Mouse (Mus musculus) adrenal gland, adult 10 weeks (tissue): Measurements from ENCODE around the gene Dgcr8. TPM values are rescaled to one million over a fixed set of nuclear protein-coding genes. Genes with fewer than 3 reads are reported as not detected.

ENCODE experiments used
- polyA plus RNA-seq: library from polyadenylated mRNA; stranded (reverse); fragments of 350-450 nt; fragmentation: Illumina TruSeq; extraction: RNeasy Lipid Tissue Mini Kit (QIAGEN cat#74804); gene quantifications from one replicate; pipeline ENCODE4 v1.2.3, GENCODE M21; 2014; ENCODE audit warnings: low read depth, low replicate concordance

Gene Dgcr8
- polyA plus RNA-seq: 27.5 TPM

DNA sequence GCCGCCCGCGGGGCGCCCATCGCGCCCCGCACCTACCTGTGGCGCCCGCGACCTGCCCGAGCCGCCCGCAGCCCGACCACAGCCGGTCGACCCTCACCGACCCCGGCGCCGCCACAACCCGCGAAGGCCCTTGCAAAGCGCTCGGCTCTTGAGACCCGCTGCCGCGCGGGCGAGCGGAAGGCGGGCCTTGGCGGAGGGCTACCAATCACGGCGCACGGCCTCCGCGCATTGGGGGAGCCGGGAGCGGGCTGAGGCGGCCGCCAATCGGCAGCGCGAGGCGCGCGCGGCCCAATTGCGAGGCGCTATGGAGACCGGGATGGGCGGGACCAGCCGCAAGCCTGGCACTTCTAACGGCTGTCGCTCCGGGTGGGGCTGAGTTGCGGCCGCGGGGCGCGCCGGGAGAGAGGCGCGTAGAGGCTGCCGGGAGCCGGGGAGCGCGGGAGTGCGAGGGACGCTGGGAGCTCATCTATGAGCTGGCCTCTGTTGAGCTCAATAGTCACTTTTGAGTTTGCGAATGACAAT lies at the start of gene Dgcr8:
Dgcr8 (minus strand) TSS at position 180 of the 522 bp plus-strand sequence.

DNA sequence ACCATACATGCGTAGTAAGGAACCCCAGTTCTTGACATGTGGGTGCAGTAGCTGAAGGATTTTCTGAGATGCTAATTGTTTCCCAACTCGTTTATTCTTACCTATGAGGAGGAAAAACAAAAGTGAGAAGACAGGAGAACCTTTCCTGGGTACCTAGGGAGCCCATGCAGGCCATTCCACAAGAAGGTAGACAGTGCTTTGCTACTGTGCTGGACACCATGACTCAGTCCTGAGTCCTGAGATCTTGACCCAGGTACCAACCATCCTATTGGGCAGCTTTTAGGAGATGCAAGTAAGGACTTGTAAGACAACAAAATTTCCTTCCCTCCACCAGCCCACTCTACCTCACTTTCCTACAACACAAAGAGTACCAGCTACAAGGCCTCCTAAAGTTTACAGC lies 30.8 kb downstream of the Dgcr8 start, which contains the start of gene Gm49776:
Gm49776 (minus strand) TSS at position 101 of the 400 bp plus-strand sequence.

GRCm38 (mm10) chr16:18248433-18249363 lies 40.3 kb downstream of the Dgcr8 start, which contains the start of the genes Trmt2a and Ranbp1:
Trmt2a (plus strand) TSS chr16:18248679.
Ranbp1 (minus strand) TSS chr16:18248732.

GRCm38 (mm10) chr16:18234671-18235388 lies 54.2 kb downstream of the Dgcr8 start, which contains the start of gene Zdhhc8:
Zdhhc8 (minus strand) TSS chr16:18235136.

DNA sequence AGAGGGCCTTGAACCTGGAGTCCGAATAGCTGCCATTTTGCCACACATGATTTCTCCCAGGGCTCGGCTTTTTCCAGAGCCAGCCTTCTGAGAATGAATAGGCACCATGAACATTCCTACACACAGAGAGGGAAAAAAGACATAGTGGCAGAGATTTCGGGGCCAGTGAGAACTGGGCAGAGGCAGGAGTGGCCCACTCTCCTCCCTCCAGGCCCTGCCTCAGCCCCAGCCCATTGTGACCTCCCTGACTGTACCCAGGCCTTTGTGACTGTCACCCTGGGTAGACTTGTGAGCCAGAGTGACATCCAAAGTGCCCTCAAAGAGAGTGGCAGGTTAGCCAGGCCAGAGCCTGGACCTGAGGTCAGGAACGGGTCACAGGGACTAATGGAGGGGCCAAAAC lies 71.5 kb downstream of the Dgcr8 start, which contains the start of gene Ccdc188:
Ccdc188 (plus strand) TSS at position 301 of the 400 bp plus-strand sequence.

Other genes with a start within 250 kb of the Dgcr8 start
- gene Dgcr6, start 236.4 kb downstream of the Dgcr8 start, polyA plus RNA-seq: 6.9 TPM
- gene Prodh, start 199.0 kb downstream of the Dgcr8 start, polyA plus RNA-seq: 0.76 TPM
- not detected for gene Rtn4r, start 161.6 kb downstream of the Dgcr8 start, polyA plus RNA-seq
- not detected for gene Ccdc188, start 71.4 kb downstream of the Dgcr8 start, polyA plus RNA-seq
- 0.17 TPM for gene Zdhhc8, start 54.1 kb downstream of the Dgcr8 start, polyA plus RNA-seq
- 27.0 TPM for gene Trmt2a, start 40.6 kb downstream of the Dgcr8 start, polyA plus RNA-seq
- gene Ranbp1, start 40.5 kb downstream of the Dgcr8 start, polyA plus RNA-seq: 146 TPM
- gene Gm49776, start 30.9 kb downstream of the Dgcr8 start, polyA plus RNA-seq: not detected
- 10.3 TPM for gene Tango2, start 58.9 kb upstream of the Dgcr8 start, polyA plus RNA-seq
- gene Arvcf, start 58.9 kb upstream of the Dgcr8 start, polyA plus RNA-seq: 0.41 TPM
- gene Txnrd2, start 137.1 kb upstream of the Dgcr8 start, polyA plus RNA-seq: 7.4 TPM
- 23.1 TPM for gene Comt, start 137.6 kb upstream of the Dgcr8 start, polyA plus RNA-seq
- gene Gnb1l, start 209.5 kb upstream of the Dgcr8 start, polyA plus RNA-seq: 0.41 TPM
- not detected for gene Rtl10, start 209.7 kb upstream of the Dgcr8 start, polyA plus RNA-seq